Mouse (Mus musculus): Measurements from ENCODE around the gene Taok1.
"Not testable (repeated sequence)": the region's sequence is repeated elsewhere in the genome, so short reads cannot be mapped to it uniquely, and the experiment has no call there.

DNA sequence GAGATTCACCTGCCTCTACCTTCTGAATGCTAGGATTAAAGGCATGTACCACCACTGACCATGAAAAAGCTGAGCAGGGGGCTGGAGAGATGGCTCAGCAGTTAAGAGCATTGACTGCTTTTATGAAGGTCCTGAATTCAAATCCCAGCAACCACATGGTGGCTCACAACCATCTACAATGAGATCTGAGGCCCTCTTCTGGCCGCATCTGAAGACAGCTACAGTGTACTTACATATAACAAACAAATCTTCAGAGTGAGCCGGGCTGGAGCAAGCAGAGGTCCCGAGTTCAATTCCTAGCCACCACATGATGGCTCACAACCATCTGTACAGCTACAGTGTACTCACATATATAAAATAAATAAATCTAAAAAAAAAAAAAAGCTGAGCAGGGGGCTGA lies 79.2 kb downstream of the Taok1 start:
- not testable (repeated sequence) for TF ChIP-seq CTCF, EP300 (IDR thresholded peaks at IDR 0.05)

Measured in lung, postnatal 0 days (tissue).